Mouse (Mus musculus) right cerebral cortex, postnatal 25 days (tissue): ENCODE measurements around the gene Vps45.
A peak's percentile ranks its signal among the peaks of the same experiment; 100 is the strongest.

Experiments
- DNase-seq: peaks from one replicate; pipeline ENCODE4 v3.0.0; 2022

The Vps45 gene

GRCm38 (mm10) chr3:96058231-96058896, at the start of gene Vps45:
Vps45 (minus strand) TSS chr3:96058466.
- peak; percentile 82 for DNase-seq

GRCm38 (mm10) chr3:96106151-96106550, 47.9 kb upstream of the Vps45 start:
- DNase-seq: no peak

GRCm38 (mm10) chr3:96105232-96105747, 47.0 kb upstream of the Vps45 start:
- no peak for DNase-seq

GRCm38 (mm10) chr3:96104261-96105065, 46.2 kb upstream of the Vps45 start, which contains the start of gene Otud7b:
Otud7b (plus strand) TSS chr3:96104527.
- peak; percentile 79 for DNase-seq

GRCm38 (mm10) chr3:96103901-96104260, 45.6 kb upstream of the Vps45 start:
- DNase-seq: no peak

GRCm38 (mm10) chr3:96102100-96102872, 44.0 kb upstream of the Vps45 start:
- DNase-seq: no peak

- no peak for DNase-seq
These were observed 40.5 kb upstream of the Vps45 start for GRCm38 (mm10) chr3:96098616-96099267.

- no peak for DNase-seq
These were observed 39.9 kb upstream of the Vps45 start for GRCm38 (mm10) chr3:96098168-96098567.

- no peak for DNase-seq
These were observed 35.9 kb upstream of the Vps45 start for GRCm38 (mm10) chr3:96094203-96094602.

GRCm38 (mm10) chr3:96093509-96093908, 35.2 kb upstream of the Vps45 start:
- DNase-seq: no peak

GRCm38 (mm10) chr3:96091966-96092365, 33.7 kb upstream of the Vps45 start:
- DNase-seq: no peak

- no peak for DNase-seq
These were observed 32.9 kb upstream of the Vps45 start for GRCm38 (mm10) chr3:96091146-96091545.

- no peak for DNase-seq
These were observed 31.7 kb upstream of the Vps45 start for GRCm38 (mm10) chr3:96089882-96090489.

GRCm38 (mm10) chr3:96087801-96088200, 29.5 kb upstream of the Vps45 start:
- no peak for DNase-seq

- DNase-seq: no peak
These were observed 29.0 kb upstream of the Vps45 start for GRCm38 (mm10) chr3:96087219-96087618.

- DNase-seq: no peak
These were observed 26.0 kb upstream of the Vps45 start for GRCm38 (mm10) chr3:96084146-96084755.

GRCm38 (mm10) chr3:96082714-96083508, 24.6 kb upstream of the Vps45 start:
- no peak for DNase-seq

GRCm38 (mm10) chr3:96082100-96082499, 23.8 kb upstream of the Vps45 start:
- no peak for DNase-seq

- DNase-seq: no peak
These were observed 23.4 kb upstream of the Vps45 start for GRCm38 (mm10) chr3:96081650-96082049.

- no peak for DNase-seq
These were observed 22.7 kb upstream of the Vps45 start for GRCm38 (mm10) chr3:96081006-96081405.

GRCm38 (mm10) chr3:96078711-96079110, 20.4 kb upstream of the Vps45 start:
- DNase-seq: no peak
